In genomic region chr10:60399449-60399848, GRCm38 (mm10) we compare ENCODE assay signal across 13 mouse cellular contexts. TPM values are rescaled to one million over a fixed set of nuclear protein-coding genes. Genes with fewer than 3 reads are reported as not detected.
A peak's percentile ranks its signal among the peaks of the same experiment; 100 is the strongest.
DNase-seq lines count a peak whose midpoint lies in the region; ATAC-seq and TF ChIP-seq lines count a peak whose summit lies in the region.
"Had no signal": no experiment of that assay in that cellular context is flagged by ENCODE, and none has a peak within 500 bp of the region (broad histone marks: within the 10 kb centered on the region; RNA-seq: fewer than 3 reads in every experiment).

Gene Gm17455 (plus strand): TSS chr10:60399726.

- no peak within 1 kb of the TSS for H3K4me3 ChIP-seq in intestine, embryonic 16.5 days (ENCODE audit: low read length)
- no peak within 1 kb of the TSS for H3K4me3 ChIP-seq in intestine, postnatal 0 days (ENCODE audit: low read depth, low read length)
- no peak within 1 kb of the TSS for H3K4me3 ChIP-seq in embryonic facial prominence, embryonic 14.5 days (ENCODE audit: low read depth, low read length)
- H3K4me3 ChIP-seq in limb, embryonic 12.5 days (replicated peaks), result no peak within 1 kb of the TSS
- no peak within 1 kb of the TSS for H3K4me3 ChIP-seq in neural tube, embryonic 14.5 days (ENCODE audit: low read depth, low read length)

- no peaks in the 10 kb centered on the region for H3K36me3 ChIP-seq in intestine, embryonic 16.5 days (ENCODE audit: control insufficient read depth, insufficient read depth, low read length)
- H3K36me3 ChIP-seq in intestine, postnatal 0 days (ENCODE audit: control insufficient read depth, insufficient read depth), result no peaks in the 10 kb centered on the region
- H3K36me3 ChIP-seq in embryonic facial prominence, embryonic 14.5 days (ENCODE audit: control insufficient read depth, insufficient read depth, low read length), result no peaks in the 10 kb centered on the region
- H3K36me3 ChIP-seq in limb, embryonic 12.5 days, result no peaks in the 10 kb centered on the region
- H3K36me3 ChIP-seq in neural tube, embryonic 14.5 days (ENCODE audit: control insufficient read depth, insufficient read depth, low read length), result no peaks in the 10 kb centered on the region

- 0 out of 2 replicates have a peak within 1 kb of the TSS, but pooled peaks have one; percentile 22 for H3K9ac ChIP-seq in intestine, embryonic 16.5 days (ENCODE audit: low read depth, low read length)
- no peak within 1 kb of the TSS for H3K9ac ChIP-seq in intestine, postnatal 0 days (ENCODE audit: low read depth, low read length)
- peak within 1 kb of the TSS; percentile 39; the same call in 1 of the 2 replicates for H3K9ac ChIP-seq in embryonic facial prominence, embryonic 14.5 days (ENCODE audit: low read depth, low read length)
- no peak within 1 kb of the TSS for H3K9ac ChIP-seq in limb, embryonic 12.5 days (replicated peaks)
- no peak within 1 kb of the TSS for H3K9ac ChIP-seq in neural tube, embryonic 14.5 days (replicated peaks; ENCODE audit: low read depth, low read length)

- H3K9me3 ChIP-seq in intestine, embryonic 16.5 days (ENCODE audit: control insufficient read depth, low read length), result no peaks in the 10 kb centered on the region
- H3K9me3 ChIP-seq in intestine, postnatal 0 days (ENCODE audit: control insufficient read depth), result no peaks in the 10 kb centered on the region
- H3K9me3 ChIP-seq in embryonic facial prominence, embryonic 14.5 days (ENCODE audit: control insufficient read depth, low read length), result no peaks in the 10 kb centered on the region
- no peaks in the 10 kb centered on the region for H3K9me3 ChIP-seq in limb, embryonic 12.5 days
- H3K9me3 ChIP-seq in neural tube, embryonic 14.5 days (ENCODE audit: control insufficient read depth, low read length), result no peaks in the 10 kb centered on the region

- H3K27ac ChIP-seq in intestine, embryonic 16.5 days (ENCODE audit: low read length), result no peak within 1 kb of the TSS
- H3K27ac ChIP-seq in intestine, postnatal 0 days (ENCODE audit: low read depth, low read length), result no peak within 1 kb of the TSS
- no peak within 1 kb of the TSS for H3K27ac ChIP-seq in embryonic facial prominence, embryonic 14.5 days (replicated peaks; ENCODE audit: low read depth, low read length)
- H3K27ac ChIP-seq in limb, embryonic 12.5 days, result peak within 1 kb of the TSS; percentile 37; the same call in 1 of the 2 replicates
- H3K27ac ChIP-seq in neural tube, embryonic 14.5 days (ENCODE audit: low read depth, low read length), result peak within 1 kb of the TSS; percentile 62

- no peak within 1 kb of the TSS for H3K4me2 ChIP-seq in intestine, embryonic 16.5 days (ENCODE audit: low read depth, low read length)
- no peak within 1 kb of the TSS for H3K4me2 ChIP-seq in intestine, postnatal 0 days (replicated peaks; ENCODE audit: low read depth)
- no peak within 1 kb of the TSS for H3K4me2 ChIP-seq in embryonic facial prominence, embryonic 14.5 days (ENCODE audit: low read depth, low read length)
- no peak within 1 kb of the TSS for H3K4me2 ChIP-seq in limb, embryonic 12.5 days
- peak within 1 kb of the TSS; percentile 6; the same call in 1 of the 2 replicates for H3K4me2 ChIP-seq in neural tube, embryonic 14.5 days (ENCODE audit: low read depth, low read length)

- no peaks in the 10 kb centered on the region for H3K4me1 ChIP-seq in intestine, embryonic 16.5 days (ENCODE audit: control insufficient read depth, insufficient read depth, low read length)
- H3K4me1 ChIP-seq in intestine, postnatal 0 days (replicated peaks; ENCODE audit: control insufficient read depth, insufficient read depth, low read length), result no peaks in the 10 kb centered on the region
- H3K4me1 ChIP-seq in embryonic facial prominence, embryonic 14.5 days (ENCODE audit: control insufficient read depth, insufficient read depth, low read length), result no peaks in the 10 kb centered on the region
- peaks cover 19% of the 10 kb centered on the region for H3K4me1 ChIP-seq in limb, embryonic 12.5 days (replicated peaks)
- H3K4me1 ChIP-seq in neural tube, embryonic 14.5 days (ENCODE audit: control insufficient read depth, insufficient read depth, low read length), result no peaks in the 10 kb centered on the region

- 59% methylated on average over 7 of the region's 7 CpGs for WGBS in intestine, embryonic 16.5 days
- 65% methylated on average over 7 of the region's 7 CpGs for WGBS in intestine, postnatal 0 days
- 61% methylated on average over 7 of the region's 7 CpGs for WGBS in embryonic facial prominence, embryonic 14.5 days
- WGBS in limb, embryonic 12.5 days, result 51% methylated on average over 7 of the region's 7 CpGs
- WGBS in neural tube, embryonic 14.5 days, result 43% methylated on average over 7 of the region's 7 CpGs

- DNase-seq in embryonic facial prominence, embryonic 14.5 days (ENCODE audit: low spot score), result no peak
- no peak for DNase-seq in kidney, adult 18-20 months
- no peak for DNase-seq in kidney, postnatal 25 days
- DNase-seq: adrenal gland, postnatal 36 days; cerebellum, postnatal 10 days; heart, postnatal 4 days; spleen, adult 18-20 months; thymus, adult 18-20 months had no signal

- no peak for ATAC-seq in intestine, embryonic 16.5 days
- no peak for ATAC-seq in intestine, postnatal 0 days
- ATAC-seq in embryonic facial prominence, embryonic 14.5 days (ENCODE audit: low read depth), result no peak
- ATAC-seq in limb, embryonic 12.5 days (ENCODE audit: insufficient number of reproducible peaks, insufficient read depth, low FRiP score, low TSS enrichment, low read depth), result no peak
- ATAC-seq in neural tube, embryonic 14.5 days (ENCODE audit: low read depth), result peak; percentile 74

- H3K27me3 ChIP-seq in intestine, embryonic 16.5 days (replicated peaks; ENCODE audit: control insufficient read depth, insufficient read depth, low read length), result no peaks in the 10 kb centered on the region
- no peaks in the 10 kb centered on the region for H3K27me3 ChIP-seq in intestine, postnatal 0 days (replicated peaks; ENCODE audit: control insufficient read depth, insufficient read depth, low read length)
- H3K27me3 ChIP-seq in embryonic facial prominence, embryonic 14.5 days (replicated peaks; ENCODE audit: control insufficient read depth, insufficient read depth, low read length), result no peaks in the 10 kb centered on the region
- no peaks in the 10 kb centered on the region; the same call in 1 of the 2 replicates for H3K27me3 ChIP-seq in limb, embryonic 12.5 days
- no peaks in the 10 kb centered on the region for H3K27me3 ChIP-seq in neural tube, embryonic 14.5 days (ENCODE audit: control insufficient read depth, insufficient read depth, low read length)

- no peak for TF ChIP-seq CTCF in intestine, postnatal 0 days (IDR thresholded peaks at IDR 0.05; ENCODE audit: low read depth)

RNA-seq across cellular contexts. Expression of gene Gm17455, which starts in this region (rescaled TPM):
- 0.72 and 1.0 TPM in 2 replicates for polyA plus RNA-seq in intestine, embryonic 16.5 days (2015; fragmentation: Nextera tagmentation; extraction: Ambion mirVana)
- polyA plus RNA-seq in intestine, postnatal 0 days (2015; fragmentation: Nextera tagmentation; extraction: Ambion mirVana), result 0.65 and 1.1 TPM in 2 replicates
- polyA plus RNA-seq in embryonic facial prominence, embryonic 14.5 days (2014; fragmentation: Nextera tagmentation; extraction: Ambion mirVana), result 1.4 and 1.7 TPM in 2 replicates
- 1.6 and 1.8 TPM in 2 replicates for polyA plus RNA-seq in limb, embryonic 12.5 days (2016; fragmentation: Nextera tagmentation; extraction: Ambion mirVana)
- polyA plus RNA-seq in neural tube, embryonic 14.5 days (2014; fragmentation: Nextera tagmentation; extraction: Ambion mirVana), result 17.7 and 20.0 TPM in 2 replicates
- polyA plus RNA-seq: liver, embryonic 16.5 days had no signal

Comparison
In these comparisons a context has a peak if more than half of its experiments do, and no peak if none do; other contexts are left out.
1. H3K9ac ChIP-seq: peak in intestine, embryonic 16.5 days (single experiment) and embryonic facial prominence, embryonic 14.5 days (single experiment); none in intestine, postnatal 0 days (single experiment), limb, embryonic 12.5 days (single experiment) and neural tube, embryonic 14.5 days (single experiment).
2. H3K27ac ChIP-seq: peak in limb, embryonic 12.5 days (single experiment) and neural tube, embryonic 14.5 days (single experiment); none in intestine, embryonic 16.5 days (single experiment), intestine, postnatal 0 days (single experiment) and embryonic facial prominence, embryonic 14.5 days (single experiment).